Mouse (Mus musculus) frontal cortex, postnatal 14 days (tissue): ENCODE results near the gene Itpr2.

Experiments used
- DNase-seq, 2 experiments: peaks; one replicate each; pipeline ENCODE4 v3.0.0; 2022; ENCODE audit warnings: low spot score in 2 of 2

The Itpr2 gene

GRCm38 (mm10) chr6:146159641-146160040 is 342.4 kb downstream of the Itpr2 start:
- DNase-seq: no peak

DNA sequence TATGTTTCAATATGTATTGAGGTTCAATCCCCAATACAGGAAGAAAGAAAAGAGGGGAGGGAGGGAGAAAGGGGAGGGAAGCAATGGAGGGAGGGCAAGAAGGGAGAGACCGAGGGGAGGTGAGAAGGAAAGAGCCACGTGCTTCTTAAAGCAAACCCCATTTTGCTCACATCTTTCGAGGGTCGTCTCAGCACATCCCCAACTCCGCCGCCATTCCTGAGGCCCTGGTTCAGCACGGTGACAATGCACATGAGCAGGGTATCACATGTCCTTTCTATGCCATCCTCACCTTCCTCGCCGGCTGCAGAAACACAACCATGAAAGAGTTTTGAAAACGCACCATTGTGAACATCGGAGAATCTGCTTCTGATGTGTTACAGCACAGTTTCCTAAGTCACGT is 343.3 kb downstream of the Itpr2 start:
- no peak for DNase-seq

DNA sequence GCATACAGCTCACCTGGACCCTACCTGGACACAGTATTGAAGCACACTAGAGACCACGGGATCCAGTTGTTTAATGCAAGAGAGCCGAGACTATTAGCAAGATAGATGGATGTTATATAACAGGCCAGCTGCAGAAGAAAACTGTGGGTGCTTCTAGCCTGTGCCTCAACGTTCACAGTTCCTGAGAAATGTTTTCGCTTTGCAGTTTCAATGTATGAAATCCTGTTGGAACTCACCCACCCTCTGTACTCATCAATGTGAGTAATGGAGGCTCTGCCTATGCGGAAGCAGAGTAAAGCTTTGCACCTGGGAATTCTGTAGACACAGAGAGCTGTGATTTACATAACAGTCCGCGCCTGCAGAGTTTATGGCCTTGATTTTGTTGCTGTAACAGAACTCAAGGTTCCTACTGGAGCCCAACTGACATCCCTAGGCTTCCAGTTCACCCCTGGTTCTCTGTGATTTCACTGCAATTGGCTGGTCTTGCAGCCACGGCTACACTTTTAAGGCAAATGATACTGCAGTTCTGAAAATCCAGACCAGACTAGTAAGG is 344.0 kb downstream of the Itpr2 start:
- no peak for DNase-seq

- DNase-seq: no peak
These were observed 344.9 kb downstream of the Itpr2 start for GRCm38 (mm10) chr6:146157099-146157498.

- no peak for DNase-seq
These were observed 345.5 kb downstream of the Itpr2 start for GRCm38 (mm10) chr6:146156536-146156935.

DNA sequence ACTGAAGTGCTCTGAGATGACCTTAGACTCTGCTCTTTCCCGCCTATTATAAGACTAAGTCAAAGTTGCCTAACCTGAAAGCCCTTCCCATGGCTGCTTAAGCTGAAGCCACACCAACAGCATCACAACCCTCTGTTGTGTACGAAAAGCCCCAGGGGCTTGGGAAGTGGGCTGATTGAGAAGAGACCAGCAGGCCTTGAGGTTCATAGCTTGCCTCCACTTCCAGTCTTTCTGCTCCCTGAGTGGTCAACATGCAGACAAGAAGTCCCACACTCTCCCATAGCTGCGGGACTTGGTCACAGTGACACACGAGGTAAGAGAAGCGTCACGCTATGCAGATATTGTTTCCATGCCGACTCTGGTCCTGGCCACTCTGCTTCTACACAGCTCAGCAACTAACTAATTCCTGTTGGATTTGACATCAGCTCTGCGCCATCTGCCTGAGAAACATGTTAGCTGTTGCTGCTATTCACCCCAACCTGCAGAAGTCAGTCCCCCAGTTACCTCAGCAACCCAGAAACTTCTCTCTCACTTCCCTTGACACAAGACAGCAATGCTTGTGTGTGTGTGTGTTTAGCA is 346.8 kb downstream of the Itpr2 start:
- no peak for DNase-seq

DNA sequence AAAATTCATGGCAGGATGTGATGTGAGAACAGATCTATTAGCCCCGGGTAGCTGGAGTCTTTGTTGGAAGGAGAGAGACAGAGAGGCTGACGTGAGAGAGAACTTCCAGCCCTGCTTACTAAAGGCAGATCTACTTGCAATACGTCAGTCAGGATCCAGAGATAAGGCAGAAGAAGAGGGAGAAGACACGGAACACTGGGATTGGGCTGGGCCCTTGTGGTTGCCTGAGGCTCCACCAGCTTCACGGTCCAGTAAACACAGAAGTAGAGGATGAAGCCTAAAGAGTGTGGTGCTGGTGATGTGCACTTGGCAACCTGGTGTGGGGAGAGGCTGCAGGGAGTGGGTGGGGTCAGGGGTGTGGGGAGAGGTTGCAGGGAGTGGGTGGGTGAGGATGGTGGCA is 349.2 kb downstream of the Itpr2 start:
- DNase-seq: no peak

GRCm38 (mm10) chr6:146140966-146141585 is 360.9 kb downstream of the Itpr2 start:
- DNase-seq: no peak

GRCm38 (mm10) chr6:146140171-146140570 is 361.9 kb downstream of the Itpr2 start:
- DNase-seq: no peak

DNA sequence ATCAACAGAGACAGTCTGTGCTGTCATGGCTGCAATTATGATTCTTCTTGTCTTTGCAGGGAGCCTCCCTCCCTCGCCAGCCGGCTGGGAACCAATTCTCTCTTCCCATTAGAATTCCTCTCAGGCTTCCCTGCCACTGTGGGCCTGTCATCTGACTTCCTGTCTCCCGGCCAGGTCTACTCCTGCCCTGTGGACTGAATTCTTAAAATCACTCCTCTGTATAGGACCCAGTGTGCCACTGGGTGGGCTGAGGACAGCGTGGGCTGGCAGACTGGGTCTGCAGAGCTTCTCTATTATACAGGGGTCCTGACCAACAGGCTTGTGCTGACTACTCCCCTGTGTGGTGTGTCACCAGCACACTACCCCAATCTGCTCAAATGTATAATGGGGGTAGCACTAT is 365.4 kb downstream of the Itpr2 start:
- peak in 1 of 2 experiments; percentile 37 for DNase-seq

GRCm38 (mm10) chr6:146136244-146136643 is 365.8 kb downstream of the Itpr2 start:
- no peak for DNase-seq

DNA sequence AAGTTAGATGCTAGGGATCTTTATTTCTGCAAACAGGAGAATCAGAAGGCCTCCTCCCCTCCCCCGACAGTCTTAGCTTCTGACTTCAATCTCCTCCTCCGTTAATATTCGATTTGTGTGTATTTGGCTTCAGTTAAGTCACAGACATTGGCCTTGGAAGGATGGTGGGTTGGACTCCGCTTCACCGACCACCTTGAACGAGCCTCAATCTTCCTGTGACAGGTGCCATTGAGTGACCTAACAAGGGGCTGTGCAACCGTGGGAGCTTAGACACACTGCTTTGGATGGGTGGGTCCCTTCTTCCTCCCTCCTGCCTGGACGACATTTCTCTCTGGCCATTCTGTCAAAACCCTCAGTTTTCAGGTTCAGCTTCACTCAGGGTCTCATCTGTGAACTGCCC is 366.7 kb downstream of the Itpr2 start:
- DNase-seq: no peak

GRCm38 (mm10) chr6:146133921-146134320 is 368.1 kb downstream of the Itpr2 start:
- no peak for DNase-seq

- DNase-seq: no peak
These were observed 373.0 kb downstream of the Itpr2 start for GRCm38 (mm10) chr6:146129066-146129465.

- no peak for DNase-seq
These were observed 375.0 kb downstream of the Itpr2 start for GRCm38 (mm10) chr6:146126823-146127681.

DNA sequence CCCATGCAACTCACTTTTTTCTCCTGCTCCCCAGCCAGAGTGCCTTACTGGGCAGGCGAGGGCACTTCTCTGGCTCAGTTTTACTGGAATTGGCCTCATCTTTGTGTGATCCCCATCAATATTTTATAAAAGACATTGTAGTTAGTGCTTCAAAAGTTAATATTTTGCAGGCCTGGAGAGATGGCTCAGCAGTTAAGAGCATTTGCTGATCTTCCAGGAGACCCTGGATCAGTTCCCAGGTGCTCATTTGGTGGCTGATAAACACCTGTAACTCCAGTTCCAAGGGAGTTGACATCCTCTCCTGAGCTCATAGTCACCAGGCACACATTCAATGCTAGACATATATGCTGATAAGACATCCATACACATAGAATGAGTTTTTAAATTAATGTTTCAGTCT is 376.4 kb downstream of the Itpr2 start:
- DNase-seq: no peak

GRCm38 (mm10) chr6:146124479-146124878 is 377.5 kb downstream of the Itpr2 start:
- DNase-seq: no peak

GRCm38 (mm10) chr6:146123656-146124055 is 378.4 kb downstream of the Itpr2 start:
- no peak for DNase-seq

GRCm38 (mm10) chr6:146120172-146120571 is 381.9 kb downstream of the Itpr2 start:
- DNase-seq: no peak

DNA sequence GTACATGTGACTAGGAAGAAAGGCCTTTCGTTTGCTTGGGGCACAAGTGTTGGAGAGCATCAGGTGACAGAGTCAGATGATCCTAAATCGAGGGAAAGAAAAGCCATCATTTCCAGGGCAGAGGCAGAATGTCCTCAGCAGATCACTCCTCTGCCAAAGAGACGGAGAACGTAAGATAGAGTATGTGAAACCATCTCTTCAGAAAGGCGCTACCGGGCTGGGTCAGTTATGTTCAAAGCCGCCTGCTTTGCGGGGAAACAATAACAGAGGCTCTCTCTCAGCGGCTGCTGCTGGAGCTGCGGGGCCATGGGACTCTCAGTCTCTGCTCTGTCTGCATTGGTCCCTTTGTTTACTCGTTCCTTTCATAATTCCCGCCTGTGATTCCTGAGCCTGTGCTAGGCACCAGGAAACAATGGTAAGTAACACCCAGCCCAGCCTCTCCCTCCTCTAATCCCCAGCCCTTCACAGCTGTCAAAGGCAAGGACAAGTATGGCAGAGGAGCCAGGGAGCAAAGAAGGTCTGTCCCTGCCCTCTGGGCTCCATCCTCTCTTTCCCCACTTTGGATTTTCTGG is 387.2 kb downstream of the Itpr2 start:
- DNase-seq: no peak

- no peak for DNase-seq
These were observed 388.0 kb downstream of the Itpr2 start for GRCm38 (mm10) chr6:146114071-146114470.

DNA sequence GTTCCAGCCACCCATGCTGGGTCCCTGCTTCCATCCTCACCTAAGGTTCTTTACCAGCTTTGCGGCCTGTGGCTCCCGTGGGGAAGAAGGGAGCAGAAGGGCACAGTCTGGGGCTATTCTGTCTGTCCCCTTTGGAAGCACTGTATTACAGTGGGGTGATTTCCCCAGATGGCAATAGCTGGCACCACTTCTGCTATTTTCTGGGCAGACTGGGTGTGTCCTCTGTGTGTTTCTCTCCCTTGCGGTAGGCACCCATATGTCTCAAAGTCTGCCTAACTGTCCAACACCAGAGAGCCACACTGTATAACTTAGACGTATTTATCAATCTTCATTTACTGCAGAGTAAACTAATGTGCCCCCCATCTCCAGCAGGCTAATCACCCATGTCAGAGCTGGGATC is 388.9 kb downstream of the Itpr2 start:
- no peak for DNase-seq
